Mouse (Mus musculus) left cerebral cortex, adult 2 months (tissue): ENCODE data around the gene Pip5kl1. TPM values are rescaled to one million over a fixed set of nuclear protein-coding genes. Genes with fewer than 3 reads are reported as not detected.

Experiments used
- DNase-seq, 2 experiments: peaks; one replicate each; pipeline ENCODE4 v3.0.0; 2021 to 2022; ENCODE audit warnings: low spot score in 2 of 2, mixed read lengths in 1 of 2; ENCODE audit errors: extremely low spot score in 1 of 2
- H3K27ac ChIP-seq: fragments of 200-600 bp; 2 replicates; pipeline ENCODE4 v1.8.1; 2022
- H3K4me3 ChIP-seq: fragments of 200-600 bp; 2 replicates; pipeline ENCODE4 v1.8.1; 2022
- CTCF ChIP-seq: fragments of 200-600 bp; IDR thresholded peaks from 2 replicates; pipeline ENCODE4 v1.8.1; 2022; ENCODE audit warnings: antibody characterized with exemption, mild to moderate bottlenecking, moderate library complexity
- intact Hi-C: fragments of 180-260 bp; cut with DNase I; formaldehyde crosslinking; loops from one replicate; pipeline ENCODE4 v1.15.1; 2025
- total RNA-seq, 2 experiments: library from RNA; stranded (reverse); gene quantifications; 2 replicates each; pipeline ENCODE4 v1.2.3; 2021

Pip5kl1 gene
- total RNA-seq, 2 experiments from 2014 or later: 10.1 to 14.1 TPM

GRCm38 (mm10) chr2:32551236-32551635 is 23.4 kb upstream of the Pip5kl1 start:
- DNase-seq: no peak
- intact Hi-C loops: no loop called here
- TF ChIP-seq CTCF: no peak
- H3K4me3 ChIP-seq: no peak overlapping the region
- H3K27ac ChIP-seq: no peak overlapping the region

- H3K4me3 ChIP-seq: no peak overlapping the region
- DNase-seq: no peak
- intact Hi-C loops: no loop called here
- no peak for TF ChIP-seq CTCF
- H3K27ac ChIP-seq: no peak overlapping the region
Measured at GRCm38 (mm10) chr2:32553592-32554148, 20.9 kb upstream of the Pip5kl1 start.

- no peak for DNase-seq
- H3K4me3 ChIP-seq: no peak overlapping the region
- intact Hi-C loops: no loop called here
- H3K27ac ChIP-seq: no peak overlapping the region; the same call in 1 of the 2 replicates
- no peak for TF ChIP-seq CTCF
Measured at GRCm38 (mm10) chr2:32555484-32555883, 19.1 kb upstream of the Pip5kl1 start.

- H3K27ac ChIP-seq: peak overlapping the region; percentile 19; the same call in 1 of the 2 replicates
- no peak for TF ChIP-seq CTCF
Measured at GRCm38 (mm10) chr2:32556019-32556418, 18.6 kb upstream of the Pip5kl1 start.

GRCm38 (mm10) chr2:32559570-32559969 is 15.0 kb upstream of the Pip5kl1 start:
- H3K27ac ChIP-seq: peak overlapping the region; percentile 78
- no peak overlapping the region for H3K4me3 ChIP-seq
- TF ChIP-seq CTCF: no peak
- DNase-seq: no peak
- intact Hi-C loops: no loop called here

More at GRCm38 (mm10) chr2:32556019-32556418, 18.6 kb upstream of the Pip5kl1 start:
- no peak for DNase-seq
- no peak overlapping the region for H3K4me3 ChIP-seq
- intact Hi-C loops: no loop called here

GRCm38 (mm10) chr2:32566536-32567063 is 8.0 kb upstream of the Pip5kl1 start:
- TF ChIP-seq CTCF: peak; percentile 92
- H3K4me3 ChIP-seq: no peak overlapping the region
- peak; percentile 61 to 64 for DNase-seq
- no peak overlapping the region for H3K27ac ChIP-seq
- intact Hi-C loops: loop anchor here (1.0 to 2.0 kb wide), 3 partner anchors 31 to 170 kb away; partner anchors contain the start of gene Fam102a

GRCm38 (mm10) chr2:32568149-32568548 is 6.4 kb upstream of the Pip5kl1 start:
- intact Hi-C loops: no loop called here
- no peak for DNase-seq
- no peak overlapping the region for H3K4me3 ChIP-seq
- TF ChIP-seq CTCF: no peak
- H3K27ac ChIP-seq: no peak overlapping the region

GRCm38 (mm10) chr2:32568941-32569340 is 5.7 kb upstream of the Pip5kl1 start:
- intact Hi-C loops: no loop called here
- H3K4me3 ChIP-seq: no peak overlapping the region
- DNase-seq: no peak
- TF ChIP-seq CTCF: no peak
- no peak overlapping the region for H3K27ac ChIP-seq

- H3K27ac ChIP-seq: peak within 1 kb of the TSS; percentile 93
- TF ChIP-seq CTCF: peak; percentile 16
- intact Hi-C loops: no loop called here
- peak within 1 kb of the TSS; percentile 66 for H3K4me3 ChIP-seq
- peak; percentile 88 to 90 for DNase-seq
Measured at GRCm38 (mm10) chr2:32570698-32571494, 3.7 kb upstream of the Pip5kl1 start, which contains the start of gene Dpm2. Dpm2 (plus strand) TSS chr2:32570858.

GRCm38 (mm10) chr2:32572196-32572595 is 2.4 kb upstream of the Pip5kl1 start:
- no peak for DNase-seq
- intact Hi-C loops: no loop called here
- no peak for TF ChIP-seq CTCF
- Histone ChIP-seq H3K27ac (no peak overlapping the region), H3K4me3 (no peak overlapping the region)

- Histone ChIP-seq H3K27ac (peak overlapping the region; percentile 80), H3K4me3 (peak overlapping the region; percentile 50)
- intact Hi-C loops: loop anchor here (5.0 kb wide), 1 partner anchor 37 kb away; no protein-coding TSS in a partner anchor
- peak; percentile 77 to 79 for DNase-seq
- peak; percentile 87 for TF ChIP-seq CTCF
Measured at GRCm38 (mm10) chr2:32574901-32575585, 446 bp downstream of the Pip5kl1 start.
